9 mouse cellular contexts compared by ENCODE assay signal in the genomic region with DNA sequence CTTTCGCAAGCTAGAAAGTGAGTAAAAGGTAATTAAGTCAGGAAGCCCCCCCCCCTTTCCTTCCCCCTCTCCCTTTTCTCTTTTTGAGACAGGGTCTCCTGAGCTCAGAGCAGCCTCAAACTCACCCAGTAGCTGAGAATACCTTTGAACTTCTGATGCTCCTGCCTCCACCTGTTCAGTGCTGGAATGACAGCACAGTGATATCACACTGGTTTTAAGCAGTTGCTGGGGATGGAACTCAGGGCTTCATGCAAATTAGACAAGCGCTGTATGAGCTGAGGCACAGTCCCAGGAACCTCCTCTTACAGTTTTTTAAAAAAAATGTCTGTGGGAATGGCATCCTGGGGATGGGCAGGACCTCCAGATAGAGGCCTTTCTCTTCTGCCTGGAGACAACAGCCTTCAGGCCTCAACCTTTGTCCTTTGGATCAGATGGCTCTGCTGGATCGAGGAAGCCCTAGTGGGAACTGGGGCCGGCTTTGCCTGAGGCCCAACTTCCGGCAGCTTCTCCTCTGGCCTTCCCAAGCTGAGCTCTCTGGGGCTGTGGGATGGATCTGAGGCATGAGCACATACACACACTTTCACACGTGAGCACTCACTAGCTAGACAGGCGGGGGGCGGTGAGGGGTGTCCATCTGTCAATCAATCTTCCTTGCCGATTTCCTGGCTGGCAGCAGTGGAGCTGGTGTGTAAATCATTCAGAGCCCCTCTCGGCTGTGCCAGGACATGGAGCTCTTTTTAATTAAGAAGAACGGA. TPM values are rescaled to one million over a fixed set of nuclear protein-coding genes. Genes with fewer than 3 reads are reported as not detected.
DNase-seq lines count a peak whose midpoint lies in the region; ATAC-seq and TF ChIP-seq lines count a peak whose summit lies in the region.
"Had no signal": no experiment of that assay in that cellular context is flagged by ENCODE, and none has a peak within 500 bp of the region (broad histone marks: within the 10 kb centered on the region; RNA-seq: fewer than 3 reads in every experiment).

No protein-coding gene starts in this region.

- no peak overlapping the region for H3K4me2 ChIP-seq in intestine, embryonic 16.5 days (ENCODE audit: low read depth, low read length)
- H3K4me2 ChIP-seq in intestine, embryonic 15.5 days (replicated peaks) = no peak overlapping the region

- no peak overlapping the region for H3K27ac ChIP-seq in intestine, embryonic 16.5 days (ENCODE audit: low read length)
- H3K27ac ChIP-seq in intestine, embryonic 15.5 days = no peak overlapping the region
- H3K27ac ChIP-seq in forebrain, embryonic 10.5 days = peak overlapping the region; percentile 81
- H3K27ac ChIP-seq in midbrain, embryonic 10.5 days (replicated peaks) = peak overlapping the region; percentile 53
- H3K27ac ChIP-seq in thymus, adult 2 months (ENCODE audit: control insufficient read depth, insufficient read depth, low read length) = no peak overlapping the region

- whole genome bisulfite sequencing in intestine, embryonic 16.5 days = 52% methylated on average over 11 of the region's 11 CpGs
- WGBS in intestine, embryonic 15.5 days = 62% methylated on average over 11 of the region's 11 CpGs
- WGBS in forebrain, embryonic 10.5 days = 32% methylated on average over 11 of the region's 11 CpGs
- 43% methylated on average over 11 of the region's 11 CpGs for WGBS in midbrain, embryonic 10.5 days
- 95% methylated on average over 11 of the region's 11 CpGs for WGBS in thymus, adult 2 months

- H3K36me3 ChIP-seq in intestine, embryonic 16.5 days (ENCODE audit: control insufficient read depth, insufficient read depth, low read length) = no peaks in the 10 kb centered on the region
- no peaks in the 10 kb centered on the region for H3K36me3 ChIP-seq in intestine, embryonic 15.5 days
- no peaks in the 10 kb centered on the region for H3K36me3 ChIP-seq in forebrain, embryonic 10.5 days (replicated peaks)
- no peaks in the 10 kb centered on the region for H3K36me3 ChIP-seq in midbrain, embryonic 10.5 days
- H3K36me3 ChIP-seq in thymus, adult 2 months (ENCODE audit: control insufficient read depth, insufficient read depth, low read length) = no peaks in the 10 kb centered on the region

- H3K27me3 ChIP-seq in intestine, embryonic 16.5 days (replicated peaks; ENCODE audit: control insufficient read depth, insufficient read depth, low read length) = no peaks in the 10 kb centered on the region
- H3K27me3 ChIP-seq in intestine, embryonic 15.5 days (replicated peaks) = 0 out of 2 replicates have a peak, but pooled peaks cover under 1% of the 10 kb centered on the region
- H3K27me3 ChIP-seq in forebrain, embryonic 10.5 days (ENCODE audit: poor library complexity, severe bottlenecking) = peaks cover 71% of the 10 kb centered on the region
- H3K27me3 ChIP-seq in midbrain, embryonic 10.5 days (ENCODE audit: low read depth, poor library complexity, severe bottlenecking) = peaks cover 38% of the 10 kb centered on the region
- no peaks in the 10 kb centered on the region for H3K27me3 ChIP-seq in thymus, adult 2 months (ENCODE audit: control insufficient read depth, insufficient read depth, low read length)

- peak; percentile 30; the same call in 1 of the 2 replicates for ATAC-seq in intestine, embryonic 16.5 days
- no peak for ATAC-seq in intestine, embryonic 15.5 days
- no peak for ATAC-seq in megakaryocyte progenitor cell, adult 5-6 weeks (replicated peaks; ENCODE audit: poor library complexity)

- peaks cover 12% of the 10 kb centered on the region for H3K4me1 ChIP-seq in intestine, embryonic 16.5 days (ENCODE audit: control insufficient read depth, insufficient read depth, low read length)
- H3K4me1 ChIP-seq in intestine, embryonic 15.5 days (replicated peaks) = peaks cover 17% of the 10 kb centered on the region
- H3K4me1 ChIP-seq in forebrain, embryonic 10.5 days = peaks cover 85% of the 10 kb centered on the region
- peaks cover 75% of the 10 kb centered on the region for H3K4me1 ChIP-seq in midbrain, embryonic 10.5 days
- H3K4me1 ChIP-seq in thymus, adult 2 months (replicated peaks; ENCODE audit: control insufficient read depth, insufficient read depth, low read length) = no peaks in the 10 kb centered on the region

- no peak overlapping the region for H3K9ac ChIP-seq in intestine, embryonic 16.5 days (ENCODE audit: low read depth, low read length)
- no peak overlapping the region for H3K9ac ChIP-seq in intestine, embryonic 15.5 days

- no peak for TF ChIP-seq CTCF in thymus, adult 2 months (IDR thresholded peaks at IDR 0.05; ENCODE audit: borderline replicate concordance, control insufficient read depth, extremely low read depth, insufficient read depth, low read length, poor library complexity)

- no peaks in the 10 kb centered on the region for H3K9me3 ChIP-seq in intestine, embryonic 16.5 days (ENCODE audit: control insufficient read depth, low read length)
- H3K9me3 ChIP-seq in intestine, embryonic 15.5 days = no peaks in the 10 kb centered on the region
- no peaks in the 10 kb centered on the region for H3K9me3 ChIP-seq in forebrain, embryonic 10.5 days
- no peaks in the 10 kb centered on the region for H3K9me3 ChIP-seq in midbrain, embryonic 10.5 days (replicated peaks)

- peak; percentile 88 for DNase-seq in ES-CJ7 (ENCODE audit: low read depth, low spot score)
- DNase-seq in forebrain, embryonic 10.5 days (ENCODE audit: extremely low spot score, low spot score) = peak; percentile 36
- DNase-seq in midbrain, embryonic 10.5 days (ENCODE audit: low spot score) = peak; percentile 42
- DNase-seq in thymus, postnatal 10 days (ENCODE audit: low spot score in 2 of 2) = no peak
- no peak for DNase-seq in thymus, adult 2 months
- DNase-seq: heart, postnatal 36 days had no signal

- H3K4me3 ChIP-seq in intestine, embryonic 16.5 days (ENCODE audit: low read length) = no peak overlapping the region
- H3K4me3 ChIP-seq in intestine, embryonic 15.5 days (replicated peaks) = no peak overlapping the region
- 0 out of 2 replicates have a peak overlapping the region, but pooled peaks have one; percentile 5 for H3K4me3 ChIP-seq in forebrain, embryonic 10.5 days
- H3K4me3 ChIP-seq in midbrain, embryonic 10.5 days = no peak overlapping the region
- no peak overlapping the region for H3K4me3 ChIP-seq in thymus, adult 2 months (ENCODE audit: control insufficient read depth, insufficient read depth, low read length)

- TF ChIP-seq POLR2A in thymus, adult 2 months (IDR thresholded peaks at IDR 0.05; ENCODE audit: control insufficient read depth, extremely low read depth, insufficient read depth, low read length, poor library complexity) = no peak

RNA-seq across cellular contexts. Expression of gene Klhdc8a, which starts 7.3 kb away (rescaled TPM):
- 0.09 and 0.33 TPM in 2 replicates for polyA plus RNA-seq in intestine, embryonic 16.5 days (2015; fragmentation: Nextera tagmentation; extraction: Ambion mirVana)
- polyA plus RNA-seq in intestine, embryonic 15.5 days (2015; fragmentation: Nextera tagmentation; extraction: Ambion mirVana) = 0.23 and 0.49 TPM in 2 replicates
- 0.30 and 0.33 TPM in 2 replicates for polyA plus RNA-seq in forebrain, embryonic 10.5 days (2016; fragmentation: Nextera tagmentation; extraction: Ambion mirVana)
- polyA plus RNA-seq in midbrain, embryonic 10.5 days (2016; fragmentation: Nextera tagmentation; extraction: Ambion mirVana) = 1.4 and 2.8 TPM in 2 replicates
- total RNA-seq in megakaryocyte progenitor cell, adult 5-6 weeks (2015) = not detected in 2 replicates
- not detected in 2 replicates for total RNA-seq in megakaryocyte progenitor cell, adult 5-6 weeks (2017)
- polyA plus RNA-seq in thymus, adult 2 months (2012; rRNA removed) = 5.5 and 6.6 TPM in 2 replicates

RNA-seq across cellular contexts. Expression of gene Nuak2, which starts 24.8 kb away (rescaled TPM):
- 4.6 and 5.6 TPM in 2 replicates for polyA plus RNA-seq in intestine, embryonic 16.5 days (2015; fragmentation: Nextera tagmentation; extraction: Ambion mirVana)
- 4.7 and 5.5 TPM in 2 replicates for polyA plus RNA-seq in intestine, embryonic 15.5 days (2015; fragmentation: Nextera tagmentation; extraction: Ambion mirVana)
- 49.9 TPM in 2 replicates for polyA plus RNA-seq in forebrain, embryonic 10.5 days (2016; fragmentation: Nextera tagmentation; extraction: Ambion mirVana)
- 87.1 and 101 TPM in 2 replicates for polyA plus RNA-seq in midbrain, embryonic 10.5 days (2016; fragmentation: Nextera tagmentation; extraction: Ambion mirVana)
- total RNA-seq in megakaryocyte progenitor cell, adult 5-6 weeks (2015) = 19.8 and 26.1 TPM in 2 replicates
- total RNA-seq in megakaryocyte progenitor cell, adult 5-6 weeks (2017) = 14.5 and 20.2 TPM in 2 replicates
- 5.6 and 5.7 TPM in 2 replicates for polyA plus RNA-seq in thymus, adult 2 months (2012; rRNA removed)

Comparison
In these comparisons a context has a peak if more than half of its experiments do, and no peak if none do; other contexts are left out.
1. H3K27ac ChIP-seq: peak in forebrain, embryonic 10.5 days (single experiment) and midbrain, embryonic 10.5 days (single experiment); none in intestine, embryonic 16.5 days (single experiment), intestine, embryonic 15.5 days (single experiment) and thymus, adult 2 months (single experiment).
2. DNase-seq: peak in ES-CJ7 (single experiment), forebrain, embryonic 10.5 days (single experiment) and midbrain, embryonic 10.5 days (single experiment); none in thymus, postnatal 10 days (0 of 2) and thymus, adult 2 months (single experiment).